Mouse (Mus musculus): ENCODE data around the gene Gm20873. TPM values are rescaled to one million over a fixed set of nuclear protein-coding genes. Genes with fewer than 3 reads are reported as not detected.
"Not testable (repeated sequence)": the region's sequence is repeated elsewhere in the genome, so short reads cannot be mapped to it uniquely, and the experiment has no call there.

The Gm20873 gene
- polyA plus RNA-seq (2015; fragmentation: Nextera tagmentation; extraction: Ambion mirVana), result not detected in 2 replicates

GRCm38 (mm10) chrY:6266798-6267197, at the start of gene Gm20873:
Gene Gm20873, plus strand, starts transcription at chrY:6267098.
- not testable (repeated sequence) for H3K4me1 ChIP-seq; H3K9me3 ChIP-seq; H3K27ac ChIP-seq; H3K4me2 ChIP-seq; H3K9ac ChIP-seq; ATAC-seq (ENCODE audit: insufficient number of reproducible peaks, low FRiP score, low TSS enrichment, low read depth); H3K27me3 ChIP-seq; H3K36me3 ChIP-seq; H3K4me3 ChIP-seq

DNA sequence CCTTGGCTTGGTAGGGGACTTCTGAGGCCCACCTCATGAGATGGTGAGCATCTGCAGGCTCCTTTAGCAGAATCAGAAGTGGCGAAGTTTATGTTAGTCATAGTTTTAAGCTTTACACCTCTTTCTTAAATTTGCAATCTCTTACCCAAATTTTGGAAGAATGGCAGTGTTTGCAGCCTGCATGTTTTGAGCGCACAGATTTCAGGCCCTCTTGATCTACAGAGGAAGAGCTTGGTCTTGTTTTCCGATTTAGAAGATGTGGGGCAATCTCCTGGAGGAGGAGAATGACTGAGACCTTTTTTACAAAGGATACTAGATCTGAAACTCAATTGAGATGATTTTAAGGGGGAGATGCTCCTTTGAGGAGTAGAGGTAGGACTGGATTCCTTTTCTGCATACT, 29.0 kb upstream of the Gm20873 start, which contains the start of gene Gm21746:
TSS of gene Gm21746 (minus strand) at position 101 of the 400 bp plus-strand sequence.
- H3K4me3 ChIP-seq; H3K9ac ChIP-seq; ATAC-seq (ENCODE audit: insufficient number of reproducible peaks, low FRiP score, low TSS enrichment, low read depth); H3K4me1 ChIP-seq; H3K9me3 ChIP-seq; H3K27ac ChIP-seq; H3K36me3 ChIP-seq; H3K4me2 ChIP-seq; H3K27me3 ChIP-seq: not testable (repeated sequence)
- 69% methylated on average over 2 of the region's 3 CpGs for WGBS

Other genes with a start within 250 kb of the Gm20873 start
- gene Gm21746, start 29.1 kb upstream of the Gm20873 start, polyA plus RNA-seq (2015; fragmentation: Nextera tagmentation; extraction: Ambion mirVana), result not detected in 2 replicates

All from limb, embryonic 15.5 days (tissue).